Mouse (Mus musculus): Measurements from ENCODE around the gene Prps1l3. TPM values are rescaled to one million over a fixed set of nuclear protein-coding genes. Genes with fewer than 3 reads are reported as not detected.
A peak's percentile ranks its signal among the peaks of the same experiment; 100 is the strongest.

Gene Prps1l3
- total RNA-seq (2021): 10 to 100 TPM; 13.3 to 14.7 TPM
- long read RNA-seq, experiment 1, transcript Prps1l3-201 (2 exons, 1,720 nt): major isoform, 26 of 26 reads
- long read RNA-seq, experiment 1, partial matches to known transcripts: 0 of 26 reads
- long read RNA-seq, experiment 1, other reads (novel, unspliced or antisense): 0 of 26 reads
- long read RNA-seq, experiment 2, transcript Prps1l3-201 (2 exons, 1,720 nt): major isoform, 14 of 14 reads
- long read RNA-seq, experiment 2, partial matches to known transcripts: 0 of 14 reads
- long read RNA-seq, experiment 2, other reads (novel, unspliced or antisense): 0 of 14 reads

DNA sequence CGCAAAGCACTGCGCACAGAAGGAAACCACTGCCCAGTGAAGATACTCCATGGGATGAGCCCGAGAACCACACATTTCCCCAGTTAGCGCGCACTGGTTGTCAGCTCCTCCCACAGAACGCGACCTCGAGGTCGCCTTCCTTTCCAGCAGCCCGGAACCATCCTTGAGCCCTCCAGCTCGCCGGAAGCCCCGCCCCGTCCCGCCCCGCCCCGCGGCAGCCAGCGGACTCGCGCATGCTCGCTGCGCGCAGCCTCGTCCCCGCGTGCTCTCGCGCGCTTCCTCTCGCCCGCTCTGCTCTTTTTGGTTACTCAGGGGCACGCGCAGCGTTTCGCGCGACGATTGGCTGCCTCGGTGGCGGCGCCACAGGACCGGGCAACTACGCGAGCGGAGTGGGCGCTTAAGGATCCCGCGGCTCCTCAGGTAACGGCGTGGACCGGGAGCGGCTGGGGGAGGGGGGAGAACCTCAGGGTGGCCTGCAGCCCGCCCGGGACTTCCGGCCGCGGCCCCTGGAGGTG is at the start of gene Prps1l3, which contains the start of gene Mipol1:
Prps1l3 (plus strand) TSS at position 221 of the 515 bp plus-strand sequence.
Mipol1 (plus strand) TSS at position 236 of the 515 bp plus-strand sequence.
- intact Hi-C loops (cut with DNase I): no loop called here

GRCm38 (mm10) chr12:57184401-57185147 is 45.6 kb upstream of the Prps1l3 start:
- TF ChIP-seq CTCF (IDR thresholded peaks at IDR 0.05): peak; percentile 52
- H3K27ac ChIP-seq: no peak overlapping the region
- DNase-seq (ENCODE audit: extremely low spot score in 1 of 2, low spot score in 2 of 2): no peak
- intact Hi-C loops (cut with DNase I): loop anchor here (5.0 kb wide), 3 partner anchors 197 to 597 kb away; no protein-coding TSS in a partner anchor
- no peak overlapping the region for H3K4me3 ChIP-seq

More for the DNA sequence above, at the start of gene Prps1l3, which contains the start of gene Mipol1:
- DNase-seq (ENCODE audit: extremely low spot score in 1 of 2, low spot score in 2 of 2): peak; percentile 87 to 89
- no peak for TF ChIP-seq CTCF (IDR thresholded peaks at IDR 0.05)
- H3K27ac ChIP-seq: peak within 1 kb of the TSS; percentile 84
- H3K4me3 ChIP-seq: peak within 1 kb of the TSS; percentile 87

- DNase-seq (ENCODE audit: extremely low spot score in 1 of 2, low spot score in 2 of 2): no peak
- peak; percentile 68 for TF ChIP-seq CTCF (IDR thresholded peaks at IDR 0.05)
- Histone ChIP-seq H3K4me3 (no peak overlapping the region), H3K27ac (no peak overlapping the region)
- intact Hi-C loops (cut with DNase I): loop anchor here (5.0 kb wide), 1 partner anchor 508 kb away; no protein-coding TSS in a partner anchor
Observed at GRCm38 (mm10) chr12:57185475-57185874, 44.7 kb upstream of the Prps1l3 start.

DNA sequence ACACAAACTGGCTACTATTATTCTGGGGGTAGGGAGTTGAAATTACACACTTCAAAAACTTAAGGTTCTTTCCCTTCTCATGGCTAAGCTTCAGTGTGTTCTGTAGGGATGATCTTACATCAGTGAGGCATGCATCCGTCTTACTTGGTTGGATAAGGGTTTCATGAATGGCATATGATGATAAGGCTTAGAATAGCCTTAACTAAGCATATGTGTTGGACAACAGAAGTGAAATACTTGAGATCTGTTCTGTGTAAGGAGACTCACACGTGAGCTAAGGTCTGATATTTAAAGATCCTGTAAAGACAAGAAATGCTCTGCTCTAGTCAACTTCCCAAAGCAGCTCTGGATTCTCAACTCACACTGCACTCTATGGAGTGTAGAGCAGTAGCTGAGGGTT is 44.1 kb upstream of the Prps1l3 start:
- DNase-seq (ENCODE audit: extremely low spot score in 1 of 2, low spot score in 2 of 2): no peak
- no peak for TF ChIP-seq CTCF (IDR thresholded peaks at IDR 0.05)
- Histone ChIP-seq H3K27ac (no peak overlapping the region), H3K4me3 (no peak overlapping the region)
- intact Hi-C loops (cut with DNase I): loop anchor here (5.0 kb wide), 1 partner anchor 509 kb away; no protein-coding TSS in a partner anchor

DNA sequence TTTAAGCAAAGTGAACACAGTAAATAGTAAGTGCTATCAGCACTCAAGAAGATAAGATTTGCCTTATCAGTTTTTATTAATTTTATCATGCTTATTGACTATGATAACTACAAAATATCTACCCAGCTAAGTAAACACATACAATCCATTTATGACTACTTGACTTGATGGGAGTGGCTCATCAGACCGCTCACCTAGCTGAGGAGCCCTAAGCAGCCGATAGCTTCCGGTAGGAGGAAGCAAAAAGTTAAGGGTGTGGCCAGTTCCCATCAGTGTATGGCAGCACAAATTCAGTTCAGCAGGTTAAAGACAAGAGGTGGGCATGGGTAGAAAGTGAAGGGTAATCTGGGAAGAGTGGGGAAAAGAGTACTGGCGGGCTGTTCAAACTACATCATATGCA is 43.2 kb upstream of the Prps1l3 start:
- H3K4me3 ChIP-seq: no peak overlapping the region
- no peak for TF ChIP-seq CTCF (IDR thresholded peaks at IDR 0.05)
- DNase-seq (ENCODE audit: extremely low spot score in 1 of 2, low spot score in 2 of 2): no peak
- intact Hi-C loops (cut with DNase I): loop anchor here (5.0 kb wide), 1 partner anchor 510 kb away; no protein-coding TSS in a partner anchor
- no peak overlapping the region for H3K27ac ChIP-seq

DNA sequence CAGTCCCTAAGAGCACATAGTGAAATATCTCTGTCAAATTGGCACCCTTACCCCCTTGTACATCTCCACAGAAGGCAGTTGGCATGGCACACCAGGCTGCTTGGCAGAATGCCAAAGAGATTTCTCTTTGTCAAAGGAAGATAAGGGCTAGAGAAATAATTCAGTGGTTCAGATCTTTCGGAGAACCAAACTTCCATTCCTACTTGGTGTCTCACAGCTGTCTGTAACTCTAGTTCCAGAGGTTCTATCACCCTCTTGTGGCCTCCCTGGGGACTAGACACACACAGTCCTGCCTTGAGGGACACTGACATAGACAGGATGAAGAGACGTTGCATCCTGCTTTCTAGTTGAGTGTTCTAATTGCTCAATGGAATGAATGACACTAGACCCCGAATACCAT is 35.6 kb upstream of the Prps1l3 start:
- intact Hi-C loops (cut with DNase I): no loop called here
- no peak for DNase-seq (ENCODE audit: extremely low spot score in 1 of 2, low spot score in 2 of 2)
- Histone ChIP-seq H3K4me3 (no peak overlapping the region), H3K27ac (no peak overlapping the region)
- TF ChIP-seq CTCF (IDR thresholded peaks at IDR 0.05): peak; percentile 19

- Histone ChIP-seq H3K4me3 (peak overlapping the region; percentile 48), H3K27ac (no peak overlapping the region)
- DNase-seq (ENCODE audit: extremely low spot score in 1 of 2, low spot score in 2 of 2): no peak
- intact Hi-C loops (cut with DNase I): no loop called here
- no peak for TF ChIP-seq CTCF (IDR thresholded peaks at IDR 0.05)
Observed at GRCm38 (mm10) chr12:57196286-57196607, 34.0 kb upstream of the Prps1l3 start.

DNA sequence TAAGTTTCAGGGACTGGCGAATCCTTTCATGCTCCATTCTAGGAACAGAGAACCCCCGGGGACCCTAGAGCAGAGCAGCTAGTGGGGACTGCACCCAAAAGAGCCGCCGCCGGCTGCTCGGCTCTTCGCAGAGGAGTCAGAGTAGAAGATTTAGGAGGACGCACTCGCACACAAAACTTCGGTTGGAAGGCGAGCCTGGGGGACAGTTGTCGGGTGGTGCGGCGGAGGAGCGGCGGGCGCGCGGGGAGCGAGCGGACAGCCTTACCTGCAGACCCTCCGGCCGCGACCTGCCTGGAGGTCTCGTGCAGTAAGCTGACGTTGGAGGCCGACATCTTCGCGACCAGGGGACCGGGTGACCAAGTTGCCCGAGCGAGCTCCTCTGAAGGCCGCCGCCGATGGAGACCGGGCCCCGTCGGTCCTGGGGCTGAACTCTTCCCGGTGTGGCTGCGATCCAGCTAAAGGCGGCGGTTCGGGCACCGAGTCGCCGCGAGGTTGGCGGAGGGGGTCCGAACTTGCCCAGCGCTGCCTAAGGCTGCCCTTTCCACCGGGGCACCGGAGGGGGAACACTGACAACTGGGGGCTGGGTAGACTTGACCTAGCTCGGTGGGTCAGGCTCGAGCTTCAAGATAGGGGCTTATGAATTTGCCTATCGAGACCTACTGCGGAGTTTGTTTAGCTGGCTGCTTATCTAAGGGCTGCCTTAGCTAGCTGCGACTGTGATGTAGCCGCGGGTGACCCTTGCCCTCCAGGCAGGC is 33.4 kb upstream of the Prps1l3 start:
- no peak for DNase-seq (ENCODE audit: extremely low spot score in 1 of 2, low spot score in 2 of 2)
- no peak overlapping the region for H3K27ac ChIP-seq
- TF ChIP-seq CTCF (IDR thresholded peaks at IDR 0.05): no peak
- peak overlapping the region; percentile 48 for H3K4me3 ChIP-seq
- intact Hi-C loops (cut with DNase I): no loop called here

- Histone ChIP-seq H3K27ac (no peak within 1 kb of the TSS), H3K4me3 (peak within 1 kb of the TSS; percentile 48)
- intact Hi-C loops (cut with DNase I): no loop called here
- DNase-seq (ENCODE audit: extremely low spot score in 1 of 2, low spot score in 2 of 2): no peak
- TF ChIP-seq CTCF (IDR thresholded peaks at IDR 0.05): no peak
Observed at GRCm38 (mm10) chr12:57197363-57198026, 32.7 kb upstream of the Prps1l3 start, which contains the start of gene Slc25a21. Gene Slc25a21, minus strand, starts transcription at chr12:57197472.

GRCm38 (mm10) chr12:57198269-57198668 is 31.9 kb upstream of the Prps1l3 start:
- TF ChIP-seq CTCF (IDR thresholded peaks at IDR 0.05): no peak
- DNase-seq (ENCODE audit: extremely low spot score in 1 of 2, low spot score in 2 of 2): no peak
- H3K27ac ChIP-seq: no peak overlapping the region
- intact Hi-C loops (cut with DNase I): no loop called here
- H3K4me3 ChIP-seq: no peak overlapping the region

DNA sequence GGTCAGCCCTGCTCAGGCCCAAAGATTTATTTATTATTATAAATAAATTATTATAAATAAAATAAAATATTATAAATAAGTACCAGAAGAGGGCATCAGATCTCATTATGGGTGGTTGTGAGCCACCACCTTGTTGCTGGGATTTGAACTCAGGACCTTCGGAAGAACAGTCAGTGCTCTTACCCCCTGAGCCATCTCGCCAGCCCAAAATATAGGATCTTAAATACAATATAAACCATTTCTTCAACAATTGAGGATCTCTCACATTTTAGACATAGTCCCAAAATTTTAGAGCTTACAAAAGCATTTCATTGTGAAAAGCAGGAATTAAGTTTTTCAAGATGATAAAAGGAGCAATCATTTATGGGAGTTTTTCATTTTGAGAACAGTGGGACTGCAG is 30.8 kb upstream of the Prps1l3 start:
- H3K4me3 ChIP-seq: no peak overlapping the region
- H3K27ac ChIP-seq: no peak overlapping the region
- intact Hi-C loops (cut with DNase I): no loop called here
- DNase-seq (ENCODE audit: extremely low spot score in 1 of 2, low spot score in 2 of 2): no peak
- TF ChIP-seq CTCF (IDR thresholded peaks at IDR 0.05): no peak
